Mouse (Mus musculus) c-Kit-positive CD71-positive TER-119-negative erythroid progenitor cells, embryonic 14.5 days (primary cell): ENCODE measurements around the gene Oard1.

Experiments used
- DNase-seq: peaks from one replicate; pipeline ENCODE4 v3.0.0-alpha.2; 2013; ENCODE audit warnings: low read depth

Gene Oard1

DNA sequence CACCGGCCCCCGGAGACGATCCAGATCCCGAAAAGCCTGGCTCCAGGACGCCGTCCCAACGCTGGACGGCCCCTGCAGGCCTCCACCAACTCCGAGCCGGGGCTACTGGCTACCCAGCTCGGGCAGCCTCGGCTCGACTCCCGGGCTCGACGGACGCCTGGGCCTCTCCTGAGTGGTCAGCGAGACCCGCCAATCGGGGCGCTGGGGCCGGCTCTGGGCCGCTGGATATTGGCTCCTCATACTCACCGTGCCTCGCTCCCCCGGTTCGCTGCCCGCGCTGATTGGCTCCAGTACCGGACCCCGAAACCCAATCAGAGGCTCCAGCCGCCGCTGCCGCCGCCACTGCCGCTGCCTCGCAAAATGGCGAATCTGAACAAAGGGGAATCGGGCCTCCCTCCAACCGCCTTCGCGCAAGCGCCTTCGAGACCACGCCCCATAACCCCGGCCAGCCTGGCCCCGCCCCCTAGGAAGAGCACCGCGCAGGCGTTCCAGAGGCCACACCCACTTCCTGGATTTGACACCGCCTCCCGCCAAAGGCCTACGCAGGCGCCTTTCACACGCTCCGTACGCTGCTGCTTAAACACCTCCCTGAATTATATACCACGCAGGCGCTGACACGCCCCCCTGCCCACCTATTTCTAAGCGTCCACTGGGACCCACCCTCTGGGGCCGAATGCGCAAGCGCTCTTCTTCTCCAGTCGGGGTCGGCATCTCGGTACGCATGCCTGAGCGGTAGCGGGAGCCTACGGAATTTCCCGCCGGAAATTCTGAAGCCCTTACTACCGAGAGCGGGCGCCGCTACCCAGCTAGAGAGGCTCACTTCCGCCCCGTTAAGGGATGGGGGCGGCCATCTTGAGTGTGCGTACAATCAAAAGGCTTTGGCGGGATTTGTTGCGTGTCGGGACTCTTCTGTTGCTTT, at the start of gene Oard1, which contains the start of gene Nfya:
TSS of gene Oard1 (plus strand) at position 635 of the 919 bp plus-strand sequence.
TSS of gene Nfya (minus strand) at position 527 of the 919 bp plus-strand sequence.
- DNase-seq, result peak; percentile 99

GRCm38 (mm10) chr17:48360462-48360861, 49.4 kb upstream of the Oard1 start:
- peak; percentile 25 for DNase-seq

DNA sequence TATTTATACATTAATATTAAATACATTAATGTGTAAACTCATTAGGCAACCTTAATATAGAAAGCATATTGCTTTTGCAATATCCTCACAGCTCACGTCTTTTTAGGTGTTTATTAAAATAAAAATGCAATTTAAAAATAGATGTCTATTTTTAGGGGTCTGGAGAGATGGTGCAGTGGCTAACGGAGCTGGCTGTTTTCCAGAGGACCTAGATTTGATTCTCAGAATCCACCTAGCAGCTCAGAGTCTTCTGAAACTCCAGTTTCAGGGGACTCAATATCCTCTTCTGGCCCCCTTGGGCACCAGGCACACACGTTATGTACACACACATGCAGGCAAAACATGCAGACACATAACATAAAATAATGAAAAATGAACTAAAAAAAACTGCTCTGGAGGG, 47.5 kb upstream of the Oard1 start:
- DNase-seq, result no peak

- DNase-seq, result no peak
Observed at GRCm38 (mm10) chr17:48362966-48363365, 46.8 kb upstream of the Oard1 start.

GRCm38 (mm10) chr17:48363421-48363965, 46.3 kb upstream of the Oard1 start:
- no peak for DNase-seq

GRCm38 (mm10) chr17:48365511-48366155, 44.2 kb upstream of the Oard1 start:
- DNase-seq, result no peak

- DNase-seq, result no peak
Observed at GRCm38 (mm10) chr17:48366806-48367205, 43.0 kb upstream of the Oard1 start.

- no peak for DNase-seq
Observed at GRCm38 (mm10) chr17:48371621-48372020, 38.2 kb upstream of the Oard1 start.

- no peak for DNase-seq
Observed at GRCm38 (mm10) chr17:48372987-48373386, 36.8 kb upstream of the Oard1 start.

DNA sequence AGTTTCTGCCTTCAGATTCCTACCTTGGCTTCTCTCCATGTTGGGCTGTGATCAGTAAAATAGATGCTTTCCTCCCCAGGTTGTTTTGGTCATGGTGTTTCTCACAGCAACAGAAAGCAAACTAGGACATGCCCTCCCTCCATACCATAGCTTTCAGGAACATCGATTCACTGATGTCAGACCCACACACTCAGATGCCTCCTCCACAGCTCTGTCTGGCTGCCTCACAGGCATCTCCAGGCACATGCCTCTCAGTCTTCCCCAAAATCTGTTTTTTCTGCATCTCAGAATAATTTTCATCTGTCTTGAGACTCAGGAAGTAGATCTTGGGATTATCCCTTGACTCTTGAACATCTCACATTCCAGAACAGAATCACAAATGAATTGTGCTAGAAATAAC, 33.7 kb upstream of the Oard1 start:
- no peak for DNase-seq

DNA sequence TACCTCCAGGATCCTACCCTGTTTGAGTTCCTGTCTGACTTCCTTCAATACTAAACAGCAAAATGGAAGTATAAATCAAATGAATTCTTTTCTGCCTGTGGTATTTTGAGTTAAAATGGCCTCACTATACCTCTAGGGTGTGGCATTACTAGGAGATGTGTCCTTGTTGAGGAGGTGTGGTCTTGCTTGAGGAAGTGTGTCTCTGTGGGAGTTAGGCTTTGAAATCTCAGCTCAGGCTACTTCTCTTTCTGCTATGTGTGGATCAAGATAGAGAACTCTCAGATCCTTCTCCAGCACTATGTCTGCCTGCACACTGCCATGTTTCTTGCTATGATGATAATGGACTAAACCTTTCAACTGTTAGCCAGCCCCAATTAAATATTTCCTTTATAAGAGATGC, 30.8 kb upstream of the Oard1 start:
- DNase-seq, result no peak

DNA sequence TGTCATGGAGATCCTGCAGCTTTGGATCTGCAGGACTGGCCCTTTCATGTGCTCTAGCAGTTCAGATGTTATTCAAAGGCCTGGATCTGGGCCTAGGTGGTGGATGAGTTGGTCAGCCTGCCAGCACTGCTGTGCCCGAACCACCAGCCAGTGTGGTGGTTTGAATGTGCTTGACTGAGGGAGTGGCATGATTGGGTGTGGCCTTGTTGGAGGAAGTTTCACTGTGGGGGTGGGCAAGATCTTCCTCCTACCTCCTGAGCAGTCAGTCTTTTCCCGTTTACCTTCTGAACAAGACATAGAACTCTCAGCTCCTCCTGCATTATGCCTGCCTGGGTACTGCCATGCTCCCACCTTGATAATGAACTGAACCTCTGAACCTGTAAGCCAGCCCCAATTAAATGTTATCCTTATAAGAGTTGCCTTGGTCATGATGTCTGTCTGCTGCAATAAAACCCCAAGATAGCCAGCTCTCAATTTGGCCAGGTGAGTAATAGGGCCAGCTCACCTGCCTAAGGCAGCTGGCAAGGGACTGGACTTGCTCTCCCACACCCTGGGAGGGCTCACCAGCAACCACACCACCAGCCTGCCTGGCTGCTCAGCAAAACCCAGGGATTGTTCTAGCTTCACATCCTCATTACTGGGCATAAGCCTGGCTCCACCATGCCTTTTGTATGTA, 23.9 kb upstream of the Oard1 start:
- DNase-seq, result no peak

- no peak for DNase-seq
Observed at GRCm38 (mm10) chr17:48388666-48389065, 21.1 kb upstream of the Oard1 start.

DNA sequence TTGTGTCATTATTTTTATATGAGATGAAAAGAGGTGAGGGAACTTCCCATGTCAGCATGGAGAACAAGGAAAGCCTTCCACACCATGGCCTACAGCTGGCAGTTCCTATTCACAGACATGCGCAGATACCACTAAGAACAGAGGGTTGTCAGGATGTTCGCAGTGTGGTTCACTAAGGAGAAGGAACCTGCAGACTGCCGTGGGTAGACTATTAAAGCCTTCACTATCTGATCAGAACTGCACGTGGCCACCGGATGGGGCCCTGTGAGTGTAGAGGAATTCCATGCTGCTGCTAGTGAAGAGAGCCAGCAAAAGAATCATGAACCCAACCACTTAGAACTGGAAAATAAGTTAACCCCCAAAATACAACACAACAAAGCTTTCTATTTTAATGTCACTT, 20.4 kb upstream of the Oard1 start:
- DNase-seq, result no peak

DNA sequence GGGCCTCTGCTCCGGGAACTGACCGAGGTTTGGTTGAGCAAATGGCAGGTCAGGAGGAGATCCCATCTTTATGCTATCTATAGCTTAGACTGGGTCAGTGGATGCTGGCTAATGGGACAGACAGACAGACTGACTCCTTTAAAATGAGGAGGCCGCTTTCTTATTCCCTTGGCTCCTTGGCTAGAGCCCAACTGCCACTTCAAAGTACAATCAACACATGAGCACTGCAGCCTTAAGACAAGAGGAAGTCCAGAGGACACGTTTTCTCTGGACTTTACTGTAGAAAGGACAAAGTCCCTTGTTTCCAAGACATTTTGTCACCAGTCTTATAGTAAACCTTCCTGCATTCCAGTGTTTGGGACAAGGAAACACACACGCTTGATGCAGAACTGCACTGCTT, 18.4 kb upstream of the Oard1 start:
- no peak for DNase-seq

DNA sequence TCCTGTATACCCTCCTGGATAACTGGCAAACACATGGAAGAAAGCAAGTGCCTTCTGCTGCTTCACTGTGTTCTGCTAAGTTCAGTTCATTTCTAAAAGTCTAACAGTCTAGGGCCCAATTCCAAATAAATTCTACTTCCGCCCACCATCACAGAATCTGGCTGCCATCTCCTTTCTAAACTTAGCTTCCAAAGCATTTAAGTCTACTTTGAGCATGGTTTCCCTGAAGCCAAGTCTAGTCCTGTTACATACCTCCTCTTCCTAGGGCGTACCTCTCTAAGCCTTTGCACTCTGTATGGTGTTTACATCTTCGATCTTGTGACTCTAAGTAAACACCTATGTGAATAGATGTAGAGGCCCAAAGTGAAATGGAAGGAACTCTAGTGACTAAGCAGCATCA, 17.2 kb upstream of the Oard1 start:
- no peak for DNase-seq

- DNase-seq, result no peak
Observed at GRCm38 (mm10) chr17:48401710-48402109, 8.1 kb upstream of the Oard1 start.

GRCm38 (mm10) chr17:48402751-48403150, 7.1 kb upstream of the Oard1 start:
- no peak for DNase-seq

- DNase-seq, result no peak
Observed at GRCm38 (mm10) chr17:48403848-48404247, 6.0 kb upstream of the Oard1 start.

- peak; percentile 75 for DNase-seq
Observed at GRCm38 (mm10) chr17:48404706-48405105, 5.1 kb upstream of the Oard1 start.

GRCm38 (mm10) chr17:48407154-48407553, 2.7 kb upstream of the Oard1 start:
- no peak for DNase-seq

DNA sequence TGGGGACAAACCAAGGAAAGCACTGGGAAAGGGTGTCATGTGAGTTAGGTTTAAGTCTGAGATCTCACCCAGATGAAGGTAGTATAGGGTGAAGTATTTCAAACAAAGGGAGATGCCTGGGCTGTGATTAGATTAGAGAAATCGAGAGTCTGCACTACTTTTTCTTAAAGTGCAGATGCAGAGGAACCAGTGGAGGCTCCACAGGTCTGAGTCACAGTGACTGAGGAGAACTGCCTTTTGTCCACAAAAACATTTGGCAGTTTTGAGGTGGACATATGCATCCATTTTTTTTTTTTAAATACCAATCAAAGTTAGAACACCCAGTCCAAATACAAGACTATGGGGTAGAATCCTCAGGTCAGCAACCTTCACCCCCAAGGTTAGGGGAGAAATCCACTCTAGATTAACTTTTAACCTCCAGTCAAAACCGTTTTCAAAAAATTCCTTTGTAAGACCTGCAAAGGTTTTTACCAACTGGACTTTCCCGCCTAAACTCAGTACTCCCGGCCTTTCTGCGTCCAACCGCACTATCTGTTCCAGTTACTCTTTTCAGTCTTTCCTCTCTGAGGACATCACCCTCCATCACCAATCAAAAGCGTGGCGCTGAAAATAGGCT, 1.8 kb upstream of the Oard1 start:
- DNase-seq, result no peak
